Mouse (Mus musculus): ENCODE data around the gene Polr3e.

The Polr3e gene

GRCm38 (mm10) chr7:120980931-120981924 lies 63.7 kb downstream of the Polr3e start:
- DNase-seq: peak; percentile 28

- DNase-seq: peak; percentile 79
Observed at GRCm38 (mm10) chr7:120982200-120982841, 64.8 kb downstream of the Polr3e start, which contains the start of the genes Cdr2 and Mfsd13b. Cdr2 (minus strand) TSS chr7:120982312. Mfsd13b (plus strand) TSS chr7:120982509.

- no peak for DNase-seq
Observed at GRCm38 (mm10) chr7:120982968-120983367, 65.4 kb downstream of the Polr3e start.

- DNase-seq: no peak
Observed at GRCm38 (mm10) chr7:120991191-120991590, 73.6 kb downstream of the Polr3e start.
